Mouse (Mus musculus) testis, adult 2 months (tissue): ENCODE data around the gene Arntl. TPM values are rescaled to one million over a fixed set of nuclear protein-coding genes. Genes with fewer than 3 reads are reported as not detected.
"Not testable (repeated sequence)": the region's sequence is repeated elsewhere in the genome, so short reads cannot be mapped to it uniquely, and the experiment has no call there.

ENCODE experiments used
- H3K27ac ChIP-seq: fragments of 200-500 bp; 2 replicates; pipeline ENCODE4 v1.5.1; 2012; ENCODE audit warnings: low read depth, low read length; ENCODE audit not compliant: control insufficient read depth, insufficient read depth
- H3K27me3 ChIP-seq: fragments of 200-500 bp; 2 replicates; pipeline ENCODE4 v1.6.1; 2012; ENCODE audit warnings: mild to moderate bottlenecking, low read length, moderate library complexity; ENCODE audit not compliant: control insufficient read depth, insufficient read depth
- H3K36me3 ChIP-seq: fragments of 200-500 bp; 2 replicates; pipeline ENCODE4 v1.6.1; 2012; ENCODE audit warnings: mild to moderate bottlenecking, low read length; ENCODE audit not compliant: control insufficient read depth, insufficient read depth
- H3K4me1 ChIP-seq: fragments of 200-500 bp; 2 replicates; pipeline ENCODE4 v1.6.1; 2012; ENCODE audit warnings: low read length; ENCODE audit not compliant: control insufficient read depth, insufficient read depth
- H3K4me3 ChIP-seq: fragments of 200-500 bp; 2 replicates; pipeline ENCODE4 v1.5.1; 2012; ENCODE audit warnings: low read depth, mild to moderate bottlenecking, low read length, moderate library complexity, mixed read lengths; ENCODE audit not compliant: control insufficient read depth
- CTCF ChIP-seq: fragments of 200-500 bp; IDR thresholded peaks from 2 replicates; pipeline ENCODE4 v1.5.1; 2012; ENCODE audit warnings: low read depth, mild to moderate bottlenecking, inconsistent platforms, low read length, moderate library complexity; ENCODE audit not compliant: control insufficient read depth, insufficient read depth, insufficient replicate concordance
- POLR2A ChIP-seq: fragments of 200-500 bp; IDR thresholded peaks from 2 replicates; pipeline ENCODE4 v1.6.1; 2012; ENCODE audit warnings: low read depth, mild to moderate bottlenecking, inconsistent platforms, low read length, moderate library complexity; ENCODE audit not compliant: control insufficient read depth
- polyA plus RNA-seq: library from polyadenylated mRNA; depleted of rRNA; stranded (reverse); fragments of >200 nt; gene quantifications from 2 replicates; pipeline ENCODE4 v1.2.3, GENCODE M21; 2012

The Arntl gene
- polyA plus RNA-seq, 1 experiment = 2.9 TPM

GRCm38 (mm10) chr7:113251001-113251400 is 43.7 kb downstream of the Arntl start:
- H3K27ac ChIP-seq = no peak overlapping the region
- H3K4me3 ChIP-seq = no peak overlapping the region
- no peaks in the 10 kb centered on the region for H3K4me1 ChIP-seq
- no peaks in the 10 kb centered on the region for H3K27me3 ChIP-seq
- H3K36me3 ChIP-seq = no peaks in the 10 kb centered on the region
- TF ChIP-seq POLR2A (no peak), CTCF (no peak)

GRCm38 (mm10) chr7:113251554-113251953 is 44.3 kb downstream of the Arntl start:
- no peak for TF ChIP-seq POLR2A
- TF ChIP-seq CTCF = no peak
- Histone ChIP-seq H3K36me3 (no peaks in the 10 kb centered on the region), H3K4me3 (no peak overlapping the region), H3K27me3 (no peaks in the 10 kb centered on the region), H3K4me1 (no peaks in the 10 kb centered on the region), H3K27ac (no peak overlapping the region)

- Histone ChIP-seq H3K36me3 (no peaks in the 10 kb centered on the region), H3K27me3 (no peaks in the 10 kb centered on the region), H3K27ac (no peak overlapping the region), H3K4me1 (no peaks in the 10 kb centered on the region), H3K4me3 (no peak overlapping the region)
- no peak for TF ChIP-seq CTCF
- TF ChIP-seq POLR2A = no peak
Measured at GRCm38 (mm10) chr7:113253777-113254405, 46.6 kb downstream of the Arntl start.

- no peaks in the 10 kb centered on the region for H3K27me3 ChIP-seq
- no peaks in the 10 kb centered on the region for H3K36me3 ChIP-seq
- H3K4me1 ChIP-seq = no peaks in the 10 kb centered on the region
- no peak overlapping the region for H3K4me3 ChIP-seq
- H3K27ac ChIP-seq = no peak overlapping the region
- TF ChIP-seq CTCF = peak; percentile 45; the same call in 1 of the 2 replicates
- no peak for TF ChIP-seq POLR2A
Measured at GRCm38 (mm10) chr7:113256046-113256445, 48.8 kb downstream of the Arntl start.

- TF ChIP-seq CTCF = peak; percentile 12; the same call in 1 of the 2 replicates
- TF ChIP-seq POLR2A = no peak
- Histone ChIP-seq H3K4me3 (no peak overlapping the region), H3K27me3 (no peaks in the 10 kb centered on the region), H3K36me3 (no peaks in the 10 kb centered on the region), H3K4me1 (no peaks in the 10 kb centered on the region), H3K27ac (no peak overlapping the region)
Measured at GRCm38 (mm10) chr7:113258430-113258829, 51.2 kb downstream of the Arntl start.

GRCm38 (mm10) chr7:113260321-113261167 is 53.3 kb downstream of the Arntl start:
- Histone ChIP-seq H3K36me3 (no peaks in the 10 kb centered on the region), H3K27ac (no peak overlapping the region), H3K4me1 (no peaks in the 10 kb centered on the region), H3K27me3 (no peaks in the 10 kb centered on the region), H3K4me3 (no peak overlapping the region)
- TF ChIP-seq CTCF (no peak), POLR2A (no peak)

- Histone ChIP-seq H3K27me3 (no peaks in the 10 kb centered on the region), H3K4me3 (no peak overlapping the region), H3K4me1 (no peaks in the 10 kb centered on the region), H3K36me3 (no peaks in the 10 kb centered on the region), H3K27ac (no peak overlapping the region)
- TF ChIP-seq CTCF = no peak
- no peak for TF ChIP-seq POLR2A
Measured at GRCm38 (mm10) chr7:113261690-113262089, 54.4 kb downstream of the Arntl start.

- H3K4me3 ChIP-seq, H3K27ac ChIP-seq, H3K4me1 ChIP-seq, H3K27me3 ChIP-seq, H3K36me3 ChIP-seq: not testable (repeated sequence)
Measured at GRCm38 (mm10) chr7:113262510-113263467, 55.5 kb downstream of the Arntl start.
